Comparison of ENCODE assay signal across 26 mouse cellular contexts in the genomic region with DNA sequence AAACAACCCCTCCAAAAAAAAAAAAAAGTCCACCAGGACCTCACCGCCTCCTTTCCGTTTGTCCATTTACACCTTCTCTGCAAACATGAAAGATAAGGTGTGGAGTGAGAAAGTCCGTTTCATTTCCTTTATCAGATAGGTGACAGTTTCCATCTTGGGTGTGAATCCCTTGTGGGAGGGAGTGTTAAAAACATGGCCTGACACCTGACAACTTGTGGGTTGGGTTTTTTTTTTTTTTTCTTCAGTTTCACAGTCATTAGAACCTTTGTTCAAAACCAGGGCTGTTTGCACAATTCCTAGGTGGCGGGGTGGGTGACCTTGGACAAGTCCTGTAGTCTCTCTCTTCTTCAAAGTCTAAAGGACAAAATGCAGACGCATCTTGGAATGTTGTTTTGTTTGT. TPM values are rescaled to one million over a fixed set of nuclear protein-coding genes. Genes with fewer than 3 reads are reported as not detected.
DNase-seq lines count a peak whose midpoint lies in the region; ATAC-seq and TF ChIP-seq lines count a peak whose summit lies in the region.
"Had no signal": no experiment of that assay in that cellular context is flagged by ENCODE, and none has a peak within 500 bp of the region (broad histone marks: within the 10 kb centered on the region; RNA-seq: fewer than 3 reads in every experiment).

No protein-coding gene starts in this region.

- peak overlapping the region; percentile 29; the same call in 1 of the 2 replicates for H3K27ac ChIP-seq in liver, embryonic 13.5 days
- no peak overlapping the region; the same call in 1 of the 2 replicates for H3K27ac ChIP-seq in liver, embryonic 12.5 days
- H3K27ac ChIP-seq in ES-Bruce4 (ENCODE audit: insufficient read depth, low read length), result no peak overlapping the region
- H3K27ac ChIP-seq in heart, embryonic 12.5 days (ENCODE audit: poor library complexity, severe bottlenecking), result no peak overlapping the region
- H3K27ac ChIP-seq: embryonic facial prominence, embryonic 10.5 days; embryonic facial prominence, embryonic 13.5 days; forebrain, embryonic 12.5 days; forebrain, embryonic 15.5 days; heart, adult 2 months; heart, embryonic 10.5 days; hindbrain, embryonic 12.5 days; hindbrain, embryonic 15.5 days; intestine, embryonic 15.5 days had no signal

- H3K4me3 ChIP-seq in liver, embryonic 13.5 days (replicated peaks), result no peak overlapping the region
- no peak overlapping the region for H3K4me3 ChIP-seq in liver, embryonic 12.5 days
- H3K4me3 ChIP-seq in ES-Bruce4 (ENCODE audit: low read depth, low read length), result no peak overlapping the region
- H3K4me3 ChIP-seq in heart, embryonic 12.5 days, result no peak overlapping the region
- H3K4me3 ChIP-seq: embryonic facial prominence, embryonic 10.5 days; embryonic facial prominence, embryonic 13.5 days; erythroblast, embryonic 14.5 days; forebrain, embryonic 12.5 days; forebrain, embryonic 15.5 days; heart, adult 2 months; heart, embryonic 10.5 days; hindbrain, embryonic 12.5 days; hindbrain, embryonic 15.5 days; intestine, embryonic 15.5 days had no signal

- DNase-seq in liver, embryonic 13.5 days, result no peak
- DNase-seq in natural killer cell, adult 2 months (ENCODE audit: low spot score in 2 of 2), result peak; percentile 51 to 79
- DNase-seq in right cerebral cortex, postnatal 14 days, result no peak
- DNase-seq: adrenal gland, adult 2 months; adrenal gland, postnatal 14 days; cerebellum, adult 11 months; cerebellum, adult 2 months; cerebellum, adult 9-11 months; cerebellum, postnatal 25 days; embryo, embryonic 11 days; gastrocnemius, postnatal 10 days; gastrocnemius, postnatal 36 days; heart, adult 2 months had no signal

- no peak for TF ChIP-seq POLR2A in ES-Bruce4 (IDR thresholded peaks at IDR 0.05; ENCODE audit: insufficient read depth, low read length)

- TF ChIP-seq CTCF in ES-Bruce4 (IDR thresholded peaks at IDR 0.05; ENCODE audit: low read depth, low read length), result no peak

- no peaks in the 10 kb centered on the region for H3K9me3 ChIP-seq in liver, embryonic 13.5 days (replicated peaks)
- H3K9me3 ChIP-seq in liver, embryonic 12.5 days (replicated peaks), result no peaks in the 10 kb centered on the region
- H3K9me3 ChIP-seq in ES-Bruce4 (replicated peaks; ENCODE audit: control insufficient read depth, insufficient read depth, low read length, poor library complexity, severe bottlenecking), result no peaks in the 10 kb centered on the region
- no peaks in the 10 kb centered on the region for H3K9me3 ChIP-seq in heart, embryonic 12.5 days (replicated peaks)
- H3K9me3 ChIP-seq: embryonic facial prominence, embryonic 10.5 days; embryonic facial prominence, embryonic 13.5 days; forebrain, embryonic 12.5 days; forebrain, embryonic 15.5 days; G1E; heart, embryonic 10.5 days; hindbrain, embryonic 12.5 days; hindbrain, embryonic 15.5 days; intestine, embryonic 15.5 days had no signal

- H3K27me3 ChIP-seq in liver, embryonic 13.5 days, result no peaks in the 10 kb centered on the region
- H3K27me3 ChIP-seq in liver, embryonic 12.5 days (replicated peaks), result no peaks in the 10 kb centered on the region
- no peaks in the 10 kb centered on the region for H3K27me3 ChIP-seq in ES-Bruce4 (ENCODE audit: control insufficient read depth, insufficient read depth, low read length, poor library complexity, severe bottlenecking)
- no peaks in the 10 kb centered on the region for H3K27me3 ChIP-seq in heart, embryonic 12.5 days (replicated peaks)
- H3K27me3 ChIP-seq: embryonic facial prominence, embryonic 13.5 days; forebrain, embryonic 15.5 days; hindbrain, embryonic 15.5 days; intestine, embryonic 15.5 days had no signal

- no peak for ATAC-seq in liver, embryonic 13.5 days (ENCODE audit: low read depth)
- no peak for ATAC-seq in liver, embryonic 12.5 days
- no peak for ATAC-seq in heart, embryonic 12.5 days (ENCODE audit: insufficient number of reproducible peaks, low FRiP score)
- ATAC-seq: forebrain, embryonic 15.5 days; intestine, embryonic 15.5 days had no signal

- WGBS in liver, embryonic 13.5 days (ENCODE audit: insufficient replicate concordance), result 28% methylated on average over 5 of the region's 5 CpGs
- WGBS in liver, embryonic 12.5 days (ENCODE audit: insufficient replicate concordance), result 32% methylated on average over 5 of the region's 5 CpGs
- 27% methylated on average over 5 of the region's 5 CpGs for WGBS in heart, embryonic 12.5 days

- TF ChIP-seq EP300 in ES-Bruce4 (IDR thresholded peaks at IDR 0.05; ENCODE audit: insufficient read depth, low read depth, low read length), result no peak

- H3K9ac ChIP-seq in liver, embryonic 13.5 days, result no peak overlapping the region
- no peak overlapping the region for H3K9ac ChIP-seq in liver, embryonic 12.5 days
- 0 out of 2 replicates have a peak overlapping the region, but pooled peaks have one; percentile 18 for H3K9ac ChIP-seq in ES-Bruce4 (ENCODE audit: low read depth, poor library complexity, severe bottlenecking)
- no peak overlapping the region for H3K9ac ChIP-seq in heart, embryonic 12.5 days
- H3K9ac ChIP-seq: embryonic facial prominence, embryonic 13.5 days; forebrain, embryonic 12.5 days; forebrain, embryonic 15.5 days; hindbrain, embryonic 12.5 days; hindbrain, embryonic 15.5 days; intestine, embryonic 15.5 days had no signal

- H3K4me2 ChIP-seq in liver, embryonic 13.5 days, result no peak overlapping the region
- no peak overlapping the region for H3K4me2 ChIP-seq in liver, embryonic 12.5 days
- H3K4me2 ChIP-seq in heart, embryonic 12.5 days, result no peak overlapping the region
- H3K4me2 ChIP-seq: embryonic facial prominence, embryonic 13.5 days; forebrain, embryonic 12.5 days; forebrain, embryonic 15.5 days; hindbrain, embryonic 12.5 days; hindbrain, embryonic 15.5 days; intestine, embryonic 15.5 days had no signal

- H3K36me3 ChIP-seq in liver, embryonic 13.5 days, result no peaks in the 10 kb centered on the region
- H3K36me3 ChIP-seq in liver, embryonic 12.5 days, result no peaks in the 10 kb centered on the region
- H3K36me3 ChIP-seq in ES-Bruce4 (ENCODE audit: control insufficient read depth, insufficient read depth, low read length, poor library complexity, severe bottlenecking), result no peaks in the 10 kb centered on the region
- no peaks in the 10 kb centered on the region for H3K36me3 ChIP-seq in heart, embryonic 12.5 days
- H3K36me3 ChIP-seq: embryonic facial prominence, embryonic 10.5 days; embryonic facial prominence, embryonic 13.5 days; forebrain, embryonic 12.5 days; forebrain, embryonic 15.5 days; heart, embryonic 10.5 days; hindbrain, embryonic 12.5 days; hindbrain, embryonic 15.5 days; intestine, embryonic 15.5 days had no signal

- H3K4me1 ChIP-seq in liver, embryonic 13.5 days (replicated peaks), result peaks cover 68% of the 10 kb centered on the region
- peaks cover 70% of the 10 kb centered on the region for H3K4me1 ChIP-seq in liver, embryonic 12.5 days
- H3K4me1 ChIP-seq in ES-Bruce4 (ENCODE audit: control insufficient read depth, insufficient read depth, low read length), result no peaks in the 10 kb centered on the region
- H3K4me1 ChIP-seq in heart, embryonic 12.5 days (replicated peaks), result peaks cover 15% of the 10 kb centered on the region

RNA-seq across cellular contexts. Expression of a gene that starts 3.6 kb away (rescaled TPM):
- 1.1 TPM in 2 replicates for polyA plus RNA-seq in liver, embryonic 13.5 days (2015; fragmentation: Nextera tagmentation; extraction: Ambion mirVana)
- 1.0 and 1.3 TPM in 2 replicates for polyA plus RNA-seq in liver, embryonic 12.5 days (2016; fragmentation: Nextera tagmentation; extraction: Ambion mirVana)
- polyA plus RNA-seq in ES-Bruce4 (2011; ENCODE audit: insufficient read depth, insufficient read length, low read depth, missing spikeins), result 5.1 and 5.3 TPM in 2 replicates
- polyA plus RNA-seq in heart, embryonic 12.5 days (2016; fragmentation: Nextera tagmentation; extraction: Ambion mirVana), result 10.0 and 10.3 TPM in 2 replicates

RNA-seq across cellular contexts. Expression of a gene that starts 34.8 kb away (rescaled TPM):
- 8.3 and 8.6 TPM in 2 replicates for polyA plus RNA-seq in liver, embryonic 13.5 days (2015; fragmentation: Nextera tagmentation; extraction: Ambion mirVana)
- 11.8 and 12.4 TPM in 2 replicates for polyA plus RNA-seq in liver, embryonic 12.5 days (2016; fragmentation: Nextera tagmentation; extraction: Ambion mirVana)
- 57.4 and 64.0 TPM in 2 replicates for polyA plus RNA-seq in ES-Bruce4 (2011; ENCODE audit: insufficient read depth, insufficient read length, low read depth, missing spikeins)
- 28.3 and 36.2 TPM in 2 replicates for polyA plus RNA-seq in heart, embryonic 12.5 days (2016; fragmentation: Nextera tagmentation; extraction: Ambion mirVana)

Comparison
In these comparisons a context has a peak if more than half of its experiments do, and no peak if none do; other contexts are left out.
1. DNase-seq: peak in natural killer cell, adult 2 months (2 of 2); none in liver, embryonic 13.5 days (single experiment) and right cerebral cortex, postnatal 14 days (single experiment).